Mouse (Mus musculus) lung, embryonic 15.5 days (tissue): ENCODE measurements at regions not wholly inside any gene's neighbourhood (a gene's known extent, or its start where the extent isn't known, plus 50 kb on each side); places are given as distances from the start of the nearest gene placed in this dataset.

Source experiments
- ATAC-seq: fragments of 200-750 bp; cut with Nextera tagmentation; 2 replicates; pipeline ENCODE4 v1.8.0; 2017; ENCODE audit warnings: moderate number of reproducible peaks, borderline replicate concordance; ENCODE audit not compliant: low FRiP score, low TSS enrichment; ENCODE audit errors: extremely low read depth
- H3K27ac ChIP-seq: fragments of 300-500 bp; sonication (generic); 2 replicates; pipeline ENCODE4 v1.5.1; 2015; ENCODE audit warnings: moderate library complexity, mild to moderate bottlenecking, inconsistent platforms
- H3K27me3 ChIP-seq: fragments of 300-500 bp; sonication (generic); 2 replicates; pipeline ENCODE4 v1.6.1; 2015; ENCODE audit warnings: inconsistent platforms
- H3K36me3 ChIP-seq: fragments of 300-500 bp; sonication (generic); 2 replicates; pipeline ENCODE4 v1.6.1; 2015; ENCODE audit warnings: inconsistent platforms
- H3K4me1 ChIP-seq: fragments of 300-500 bp; sonication (generic); 2 replicates; pipeline ENCODE4 v1.6.1; 2015; ENCODE audit warnings: inconsistent platforms
- H3K4me2 ChIP-seq: fragments of 300-500 bp; sonication (generic); 2 replicates; pipeline ENCODE4 v1.6.1; 2015; ENCODE audit warnings: inconsistent platforms, mild to moderate bottlenecking, moderate library complexity
- H3K4me3 ChIP-seq: fragments of 300-500 bp; sonication (generic); 2 replicates; pipeline ENCODE4 v1.5.1; 2015; ENCODE audit warnings: mild to moderate bottlenecking, inconsistent platforms
- H3K9ac ChIP-seq: fragments of 300-500 bp; sonication (generic); 2 replicates; pipeline ENCODE4 v1.6.1; 2015; ENCODE audit warnings: inconsistent platforms
- H3K9me3 ChIP-seq: fragments of 300-500 bp; sonication (generic); 2 replicates; pipeline ENCODE4 v1.6.1; 2016; ENCODE audit warnings: inconsistent platforms
- WGBS: fragments of 180-500 bp; shearing (Covaris S2); methylation state at CpG from one replicate; pipeline ENCODE4 v1.1.7; 2015; 5-methylcytosine and 5-hydroxymethylcytosine counted together

DNA sequence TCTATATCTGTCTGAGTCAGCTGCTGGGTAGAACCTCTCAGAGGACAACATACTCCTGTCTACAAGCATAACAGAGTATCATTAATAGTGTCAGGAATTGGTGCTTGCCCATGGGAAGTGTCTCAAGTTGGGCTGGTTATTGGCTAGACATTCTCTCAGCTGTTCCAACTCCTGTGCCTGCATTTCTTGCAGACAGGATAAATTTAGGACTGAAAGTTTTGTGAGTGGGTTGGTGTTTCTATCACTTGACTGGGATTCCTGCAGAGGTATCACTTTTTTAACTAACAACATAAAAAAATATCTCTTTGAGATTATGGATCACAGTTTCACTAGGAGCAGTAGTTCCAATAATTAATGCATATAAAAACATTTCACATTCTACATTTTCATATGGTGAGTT is 1454.4 kb downstream of the Efnb2 start:
- H3K4me3 ChIP-seq: no peak overlapping the region
- H3K36me3 ChIP-seq: no peaks in the 10 kb centered on the region
- H3K9me3 ChIP-seq: no peaks in the 10 kb centered on the region
- H3K4me2 ChIP-seq: no peak overlapping the region
- H3K27ac ChIP-seq: peak overlapping the region; percentile 57
- H3K9ac ChIP-seq: no peak overlapping the region
- peaks cover 5% of the 10 kb centered on the region; the same call in 1 of the 2 replicates for H3K4me1 ChIP-seq
- H3K27me3 ChIP-seq: no peaks in the 10 kb centered on the region
- no peak for ATAC-seq

GRCm38 (mm10) chr8:7205086-7205485 is 1456.0 kb downstream of the Efnb2 start:
- Histone ChIP-seq H3K4me2 (no peak overlapping the region), H3K27ac (no peak overlapping the region), H3K36me3 (no peaks in the 10 kb centered on the region), H3K27me3 (no peaks in the 10 kb centered on the region), H3K4me1 (peaks cover 5% of the 10 kb centered on the region; the same call in 1 of the 2 replicates), H3K9me3 (no peaks in the 10 kb centered on the region), H3K9ac (no peak overlapping the region), H3K4me3 (no peak overlapping the region)
- 74% methylated on average over 4 of the region's 4 CpGs for WGBS
- no peak for ATAC-seq

- Histone ChIP-seq H3K27me3 (no peaks in the 10 kb centered on the region), H3K4me3 (no peak overlapping the region), H3K36me3 (no peaks in the 10 kb centered on the region), H3K27ac (no peak overlapping the region), H3K4me2 (no peak overlapping the region), H3K9me3 (no peaks in the 10 kb centered on the region), H3K4me1 (no peaks in the 10 kb centered on the region), H3K9ac (no peak overlapping the region)
- no peak for ATAC-seq
Observed at GRCm38 (mm10) chr8:7190726-7191125, 1470.3 kb downstream of the Efnb2 start.

DNA sequence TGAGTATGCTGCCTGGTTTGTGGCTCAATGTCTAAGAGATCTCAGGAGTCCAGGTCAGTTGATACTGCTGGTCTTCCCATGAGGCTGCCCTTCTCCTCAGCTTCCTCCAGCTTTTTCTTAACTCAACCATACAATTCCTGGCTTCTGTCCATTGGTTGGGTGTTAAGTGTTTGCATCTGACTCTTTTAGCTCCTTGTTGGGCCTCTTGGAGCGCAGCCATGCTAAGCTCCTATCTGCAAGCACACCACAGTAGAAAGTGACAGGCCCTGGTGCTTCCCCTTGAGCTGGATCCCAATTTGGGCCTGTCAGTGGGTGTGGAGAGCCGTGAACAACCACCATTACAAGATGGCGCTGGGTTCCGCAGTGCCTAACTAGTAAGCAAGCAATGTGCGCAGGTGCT is 1497.7 kb downstream of the Efnb2 start:
- H3K9me3 ChIP-seq: no peaks in the 10 kb centered on the region
- H3K9ac ChIP-seq: no peak overlapping the region
- no peaks in the 10 kb centered on the region for H3K36me3 ChIP-seq
- H3K27me3 ChIP-seq: no peaks in the 10 kb centered on the region
- no peak for ATAC-seq
- no peak overlapping the region for H3K4me2 ChIP-seq
- H3K4me1 ChIP-seq: no peaks in the 10 kb centered on the region
- no peak overlapping the region for H3K27ac ChIP-seq
- 81% methylated on average over 5 of the region's 5 CpGs for WGBS
- H3K4me3 ChIP-seq: no peak overlapping the region

- H3K9me3 ChIP-seq: no peaks in the 10 kb centered on the region
- WGBS: 29% methylated on average over 4 of the region's 4 CpGs
- no peak overlapping the region for H3K4me3 ChIP-seq
- H3K4me1 ChIP-seq: no peaks in the 10 kb centered on the region
- ATAC-seq: no peak
- H3K27me3 ChIP-seq: no peaks in the 10 kb centered on the region
- no peak overlapping the region for H3K9ac ChIP-seq
- H3K4me2 ChIP-seq: no peak overlapping the region
- H3K36me3 ChIP-seq: no peaks in the 10 kb centered on the region
- no peak overlapping the region for H3K27ac ChIP-seq
Observed at GRCm38 (mm10) chr8:7131746-7132145, 1529.3 kb downstream of the Efnb2 start.

GRCm38 (mm10) chr8:7108849-7109248 is 1552.2 kb downstream of the Efnb2 start:
- no peaks in the 10 kb centered on the region for H3K36me3 ChIP-seq
- H3K27ac ChIP-seq: no peak overlapping the region
- no peaks in the 10 kb centered on the region for H3K27me3 ChIP-seq
- H3K4me3 ChIP-seq: no peak overlapping the region
- H3K9ac ChIP-seq: no peak overlapping the region
- H3K4me2 ChIP-seq: no peak overlapping the region
- no peaks in the 10 kb centered on the region for H3K4me1 ChIP-seq
- ATAC-seq: no peak
- H3K9me3 ChIP-seq: no peaks in the 10 kb centered on the region

DNA sequence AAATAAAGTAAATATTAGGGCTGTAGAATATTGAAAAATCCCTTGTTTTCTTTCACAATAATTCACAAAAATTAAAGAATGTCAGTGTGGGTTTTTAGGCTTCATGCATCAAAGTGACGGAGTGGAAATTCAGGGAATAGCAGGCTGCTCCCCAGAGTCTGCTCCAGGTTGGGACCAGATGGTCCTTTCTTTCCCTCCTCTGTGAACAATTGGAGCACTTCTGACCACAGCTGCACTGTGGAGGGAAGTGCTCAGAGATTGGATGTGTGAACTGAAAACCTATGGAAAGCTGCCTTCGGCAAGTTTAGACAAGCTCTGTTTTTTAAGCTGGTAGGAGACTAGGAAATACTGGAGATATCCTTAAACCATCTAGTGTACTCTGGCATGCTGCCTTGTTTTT is 1563.5 kb downstream of the Efnb2 start:
- Histone ChIP-seq H3K4me3 (no peak overlapping the region), H3K4me2 (no peak overlapping the region), H3K9ac (no peak overlapping the region), H3K27ac (no peak overlapping the region), H3K27me3 (no peaks in the 10 kb centered on the region), H3K9me3 (no peaks in the 10 kb centered on the region), H3K36me3 (no peaks in the 10 kb centered on the region), H3K4me1 (no peaks in the 10 kb centered on the region)
- WGBS: 48% methylated on average over 2 of the region's 2 CpGs
- ATAC-seq: no peak

DNA sequence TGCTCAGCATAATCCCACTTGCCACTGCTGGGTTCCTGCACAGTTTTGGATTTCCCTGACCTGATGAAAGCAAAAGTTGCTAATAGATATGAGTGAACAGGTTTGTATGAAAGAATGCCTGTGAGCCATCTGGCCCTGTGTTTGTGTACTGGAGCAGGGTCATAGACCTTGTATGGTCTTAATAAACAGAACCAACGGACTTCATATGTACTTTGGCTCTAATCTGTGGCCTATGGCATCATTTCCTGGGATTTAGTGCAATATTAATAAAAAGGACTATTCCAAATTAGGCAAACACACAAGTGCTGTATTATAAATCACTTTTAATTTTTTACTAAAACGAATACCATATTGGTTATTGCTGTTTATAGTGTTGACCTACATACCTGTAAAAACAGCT is 1568.2 kb downstream of the Efnb2 start:
- Histone ChIP-seq H3K36me3 (no peaks in the 10 kb centered on the region), H3K27me3 (no peaks in the 10 kb centered on the region), H3K27ac (no peak overlapping the region), H3K4me3 (no peak overlapping the region), H3K9me3 (no peaks in the 10 kb centered on the region), H3K9ac (no peak overlapping the region), H3K4me1 (no peaks in the 10 kb centered on the region), H3K4me2 (no peak overlapping the region)
- 50% methylated on average over 2 of the region's 2 CpGs for WGBS
- ATAC-seq: no peak

DNA sequence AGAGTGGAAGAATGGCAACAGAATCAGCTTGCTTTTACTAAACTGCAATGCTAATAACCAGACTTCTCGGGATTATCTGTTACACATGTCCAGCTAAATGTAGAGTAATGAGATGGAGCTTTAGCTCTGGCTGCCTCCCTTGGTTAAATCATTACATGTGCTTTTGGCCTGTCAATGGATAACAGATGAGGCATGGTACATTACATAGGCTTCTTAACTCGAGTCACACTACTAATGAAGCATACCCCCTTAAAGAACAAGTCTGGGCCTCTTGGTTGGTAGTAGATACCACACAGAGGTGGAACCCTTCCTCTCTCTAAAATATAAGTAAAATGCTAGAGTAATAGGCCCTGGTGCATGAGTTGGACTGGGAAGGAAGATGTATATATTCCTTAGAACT is 1572.9 kb downstream of the Efnb2 start:
- H3K27me3 ChIP-seq: no peaks in the 10 kb centered on the region
- no peaks in the 10 kb centered on the region for H3K9me3 ChIP-seq
- no peaks in the 10 kb centered on the region for H3K36me3 ChIP-seq
- ATAC-seq: no peak
- no peaks in the 10 kb centered on the region for H3K4me1 ChIP-seq
- no peak overlapping the region for H3K4me3 ChIP-seq
- H3K27ac ChIP-seq: no peak overlapping the region
- 66% methylated on average over 2 of the region's 2 CpGs for WGBS
- H3K4me2 ChIP-seq: no peak overlapping the region
- H3K9ac ChIP-seq: no peak overlapping the region

DNA sequence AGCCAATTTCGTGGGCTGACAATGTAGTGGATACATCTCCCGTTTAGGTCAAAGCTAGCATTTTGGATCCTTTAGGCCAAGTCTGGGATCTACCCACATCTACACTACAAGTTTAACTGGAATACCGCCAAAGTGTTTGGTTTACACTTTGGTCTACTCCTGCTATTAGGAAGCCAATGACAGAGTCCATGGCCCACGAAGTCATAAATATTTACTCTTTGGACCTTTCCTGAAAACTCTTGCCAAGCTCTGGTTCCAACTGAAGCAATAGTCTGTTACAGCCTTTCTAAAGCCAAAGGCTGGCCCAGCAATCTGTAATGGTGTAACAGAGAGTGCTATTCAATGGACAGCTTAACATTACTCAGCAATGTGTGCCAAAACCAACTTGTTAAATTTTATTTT is 1600.8 kb downstream of the Efnb2 start:
- H3K27me3 ChIP-seq: no peaks in the 10 kb centered on the region
- H3K9ac ChIP-seq: no peak overlapping the region
- peaks cover 8% of the 10 kb centered on the region; the same call in 1 of the 2 replicates for H3K4me1 ChIP-seq
- H3K4me2 ChIP-seq: no peak overlapping the region
- H3K4me3 ChIP-seq: no peak overlapping the region
- 34% methylated on average over 4 of the region's 4 CpGs for WGBS
- H3K27ac ChIP-seq: no peak overlapping the region
- H3K9me3 ChIP-seq: no peaks in the 10 kb centered on the region
- ATAC-seq: peak; percentile 94; the same call in 1 of the 2 replicates
- H3K36me3 ChIP-seq: no peaks in the 10 kb centered on the region

GRCm38 (mm10) chr8:7026247-7026844 is 1634.7 kb downstream of the Efnb2 start:
- no peaks in the 10 kb centered on the region for H3K4me1 ChIP-seq
- ATAC-seq: no peak
- 55% methylated on average over 3 of the region's 3 CpGs for WGBS
- no peaks in the 10 kb centered on the region for H3K9me3 ChIP-seq
- no peak overlapping the region for H3K9ac ChIP-seq
- H3K27me3 ChIP-seq: no peaks in the 10 kb centered on the region
- H3K36me3 ChIP-seq: no peaks in the 10 kb centered on the region
- no peak overlapping the region for H3K27ac ChIP-seq
- no peak overlapping the region for H3K4me3 ChIP-seq
- no peak overlapping the region for H3K4me2 ChIP-seq

GRCm38 (mm10) chr8:7024336-7024735 is 1636.7 kb downstream of the Efnb2 start:
- H3K9ac ChIP-seq: no peak overlapping the region
- no peaks in the 10 kb centered on the region for H3K4me1 ChIP-seq
- no peak overlapping the region for H3K27ac ChIP-seq
- no peaks in the 10 kb centered on the region for H3K9me3 ChIP-seq
- no peaks in the 10 kb centered on the region for H3K27me3 ChIP-seq
- no peak overlapping the region for H3K4me3 ChIP-seq
- 59% methylated on average over 3 of the region's 3 CpGs for WGBS
- no peak overlapping the region for H3K4me2 ChIP-seq
- ATAC-seq: no peak
- no peaks in the 10 kb centered on the region for H3K36me3 ChIP-seq

DNA sequence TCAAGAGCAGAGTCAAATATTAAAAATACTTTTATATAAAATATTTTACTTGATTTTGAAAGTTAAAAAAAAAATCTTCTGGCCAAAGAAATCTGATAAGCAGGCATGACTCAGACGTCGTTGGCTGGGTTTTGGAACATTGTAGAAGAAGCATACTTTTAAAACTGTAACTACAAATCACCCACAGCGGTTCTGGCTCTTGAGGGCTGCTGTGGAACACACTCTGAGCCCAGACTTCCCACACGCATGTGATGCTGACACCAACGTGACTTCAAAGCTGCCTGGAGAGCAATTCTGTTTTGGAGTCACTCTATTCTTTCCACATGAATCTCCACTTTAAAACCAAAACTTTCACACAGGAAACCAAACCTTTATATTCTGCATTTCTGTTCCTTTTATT is 1649.2 kb downstream of the Efnb2 start:
- ATAC-seq: no peak
- 35% methylated on average over 5 of the region's 5 CpGs for WGBS

More for the DNA sequence above, 1649.2 kb downstream of the Efnb2 start:
- H3K9ac ChIP-seq: no peak overlapping the region
- H3K27ac ChIP-seq: no peak overlapping the region
- no peaks in the 10 kb centered on the region for H3K27me3 ChIP-seq
- H3K4me1 ChIP-seq: no peaks in the 10 kb centered on the region
- H3K4me3 ChIP-seq: no peak overlapping the region
- H3K4me2 ChIP-seq: no peak overlapping the region
- no peaks in the 10 kb centered on the region for H3K9me3 ChIP-seq
- no peaks in the 10 kb centered on the region for H3K36me3 ChIP-seq
